Comparison of ENCODE assay signal across 26 mouse cellular contexts in genomic region chr3:32226755-32227154, GRCm38 (mm10).
DNase-seq lines count a peak whose midpoint lies in the region; ATAC-seq and TF ChIP-seq lines count a peak whose summit lies in the region.
"Had no signal": no experiment of that assay in that cellular context is flagged by ENCODE, and none has a peak within 500 bp of the region (broad histone marks: within the 10 kb centered on the region; RNA-seq: fewer than 3 reads in every experiment).

No protein-coding gene starts in this region.

- no peak for TF ChIP-seq CTCF in lung, postnatal 0 days (IDR thresholded peaks at IDR 0.05)

- H3K36me3 ChIP-seq in kidney, embryonic 14.5 days (ENCODE audit: control insufficient read depth, insufficient read depth, low read length): no peaks in the 10 kb centered on the region
- no peaks in the 10 kb centered on the region for H3K36me3 ChIP-seq in liver, embryonic 11.5 days (ENCODE audit: control insufficient read depth, insufficient read depth, low read length)
- H3K36me3 ChIP-seq in lung, postnatal 0 days (ENCODE audit: insufficient read depth, low read length): no peaks in the 10 kb centered on the region
- H3K36me3 ChIP-seq: embryonic facial prominence, embryonic 13.5 days; forebrain, embryonic 10.5 days; heart, embryonic 15.5 days; hindbrain, embryonic 10.5 days; hindbrain, embryonic 13.5 days had no signal

- H3K9me3 ChIP-seq in kidney, embryonic 14.5 days (ENCODE audit: control insufficient read depth, low read length): no peaks in the 10 kb centered on the region
- H3K9me3 ChIP-seq in liver, embryonic 11.5 days (ENCODE audit: control insufficient read depth, low read length): no peaks in the 10 kb centered on the region
- H3K9me3 ChIP-seq in lung, postnatal 0 days (ENCODE audit: low read length): no peaks in the 10 kb centered on the region
- H3K9me3 ChIP-seq: embryonic facial prominence, embryonic 13.5 days; forebrain, embryonic 10.5 days; forebrain, embryonic 13.5 days; heart, embryonic 15.5 days; hindbrain, embryonic 10.5 days; hindbrain, embryonic 13.5 days had no signal

- peak; percentile 41; the same call in 1 of the 2 replicates for TF ChIP-seq EP300 in lung, postnatal 0 days (IDR thresholded peaks at IDR 0.05)

- no peak for DNase-seq in kidney, postnatal 25 days
- DNase-seq in liver, embryonic 11.5 days (ENCODE audit: low spot score): no peak
- DNase-seq in liver: no peak
- peak; percentile 49 for DNase-seq in lung, postnatal 0 days (ENCODE audit: low spot score)
- no peak for DNase-seq in lung, postnatal 14 days
- DNase-seq: adrenal gland, adult 2 months; adrenal gland, postnatal 14 days; cerebellum, adult 11 months; cerebellum, adult 2 months; cerebellum, adult 9-11 months; cerebellum, postnatal 25 days; gastrocnemius, postnatal 10 days; gastrocnemius, postnatal 36 days; heart, postnatal 10 days; heart, postnatal 36 days had no signal

- H3K27me3 ChIP-seq in kidney, embryonic 14.5 days (ENCODE audit: control insufficient read depth, insufficient read depth, low read length): no peaks in the 10 kb centered on the region
- H3K27me3 ChIP-seq in liver, embryonic 11.5 days (replicated peaks; ENCODE audit: control insufficient read depth, insufficient read depth, low read length): no peaks in the 10 kb centered on the region
- no peaks in the 10 kb centered on the region for H3K27me3 ChIP-seq in lung, postnatal 0 days (replicated peaks; ENCODE audit: insufficient read depth, low read length)
- H3K27me3 ChIP-seq: embryonic facial prominence, embryonic 13.5 days; forebrain, embryonic 13.5 days; heart, embryonic 15.5 days; hindbrain, embryonic 13.5 days had no signal

- no peak overlapping the region for H3K4me2 ChIP-seq in kidney, embryonic 14.5 days (replicated peaks; ENCODE audit: low read depth, low read length)
- no peak overlapping the region for H3K4me2 ChIP-seq in liver, embryonic 11.5 days
- no peak overlapping the region for H3K4me2 ChIP-seq in lung, postnatal 0 days (replicated peaks; ENCODE audit: low read depth, low read length)
- H3K4me2 ChIP-seq: embryonic facial prominence, embryonic 13.5 days; forebrain, embryonic 13.5 days; heart, embryonic 11.5 days; heart, embryonic 15.5 days; hindbrain, embryonic 13.5 days had no signal

- H3K9ac ChIP-seq in kidney, embryonic 14.5 days (ENCODE audit: low read depth, low read length): no peak overlapping the region
- no peak overlapping the region for H3K9ac ChIP-seq in liver, embryonic 11.5 days (ENCODE audit: low read depth, low read length)
- no peak overlapping the region for H3K9ac ChIP-seq in lung, postnatal 0 days (replicated peaks; ENCODE audit: low read depth)
- H3K9ac ChIP-seq: embryonic facial prominence, embryonic 13.5 days; forebrain, embryonic 13.5 days; heart, embryonic 15.5 days; hindbrain, embryonic 13.5 days had no signal

- WGBS in kidney, embryonic 14.5 days: 60% methylated on average over 2 of the region's 2 CpGs
- WGBS in liver, embryonic 11.5 days: 65% methylated on average over 2 of the region's 2 CpGs
- 60% methylated on average over 2 of the region's 2 CpGs for WGBS in lung, postnatal 0 days

- no peak overlapping the region for H3K4me3 ChIP-seq in kidney, embryonic 14.5 days (ENCODE audit: low read length)
- no peak overlapping the region for H3K4me3 ChIP-seq in liver, embryonic 11.5 days (ENCODE audit: low read depth, low read length)
- no peak overlapping the region for H3K4me3 ChIP-seq in lung, postnatal 0 days (ENCODE audit: low read depth, low read length)
- H3K4me3 ChIP-seq: embryonic facial prominence, embryonic 13.5 days; forebrain, embryonic 10.5 days; forebrain, embryonic 13.5 days; heart, embryonic 15.5 days; hindbrain, embryonic 10.5 days; hindbrain, embryonic 13.5 days had no signal

- no peak overlapping the region for H3K27ac ChIP-seq in kidney, embryonic 14.5 days (ENCODE audit: low read depth, low read length)
- no peak overlapping the region for H3K27ac ChIP-seq in liver, embryonic 11.5 days (ENCODE audit: low read depth, low read length)
- no peak overlapping the region for H3K27ac ChIP-seq in lung, postnatal 0 days (ENCODE audit: low read length)
- H3K27ac ChIP-seq: embryonic facial prominence, embryonic 13.5 days; forebrain, embryonic 10.5 days; forebrain, embryonic 13.5 days; heart, embryonic 15.5 days; hindbrain, embryonic 10.5 days; hindbrain, embryonic 13.5 days had no signal

- ATAC-seq in kidney, embryonic 14.5 days (ENCODE audit: low FRiP score, low TSS enrichment): peak; percentile 35; the same call in 1 of the 2 replicates
- ATAC-seq in liver, embryonic 11.5 days (replicated peaks; ENCODE audit: low FRiP score): 0 out of 2 replicates have a peak, but pooled peaks have one; percentile 23
- peak; percentile 81 for ATAC-seq in lung, postnatal 0 days
- ATAC-seq: CD4-positive, CD25-positive, alpha-beta regulatory T cell, adult 4 months; forebrain, embryonic 13.5 days; forebrain, embryonic 16.5 days; hindbrain, embryonic 16.5 days had no signal

- H3K4me1 ChIP-seq in kidney, embryonic 14.5 days (ENCODE audit: control insufficient read depth, insufficient read depth, low read length): no peaks in the 10 kb centered on the region
- H3K4me1 ChIP-seq in liver, embryonic 11.5 days (replicated peaks; ENCODE audit: control insufficient read depth, insufficient read depth, low read length): no peaks in the 10 kb centered on the region
- H3K4me1 ChIP-seq in lung, postnatal 0 days (ENCODE audit: insufficient read depth, low read depth, low read length): no peaks in the 10 kb centered on the region
- H3K4me1 ChIP-seq: embryonic facial prominence, embryonic 13.5 days; forebrain, embryonic 13.5 days; heart, embryonic 15.5 days; hindbrain, embryonic 13.5 days had no signal

Comparison
In these comparisons a context has a peak if more than half of its experiments do, and no peak if none do; other contexts are left out.
1. ATAC-seq: peak in every context shown above with its lines; median percentile 81 in lung, postnatal 0 days; 35 in kidney, embryonic 14.5 days; 23 in liver, embryonic 11.5 days.